Mouse (Mus musculus): Measurements from ENCODE around the gene Copg2.

GRCm38 (mm10) chr6:30921826-30922225, 25.2 kb upstream of the Copg2 start:
- TF ChIP-seq POLR2A (IDR thresholded peaks at IDR 0.05; ENCODE audit: low read depth, low read length) = no peak
- TF ChIP-seq CTCF (IDR thresholded peaks at IDR 0.05; ENCODE audit: extremely low read depth, insufficient read depth, insufficient read length, insufficient replicate concordance) = no peak
